Mouse (Mus musculus): Measurements from ENCODE around the gene Btbd3.

DNA sequence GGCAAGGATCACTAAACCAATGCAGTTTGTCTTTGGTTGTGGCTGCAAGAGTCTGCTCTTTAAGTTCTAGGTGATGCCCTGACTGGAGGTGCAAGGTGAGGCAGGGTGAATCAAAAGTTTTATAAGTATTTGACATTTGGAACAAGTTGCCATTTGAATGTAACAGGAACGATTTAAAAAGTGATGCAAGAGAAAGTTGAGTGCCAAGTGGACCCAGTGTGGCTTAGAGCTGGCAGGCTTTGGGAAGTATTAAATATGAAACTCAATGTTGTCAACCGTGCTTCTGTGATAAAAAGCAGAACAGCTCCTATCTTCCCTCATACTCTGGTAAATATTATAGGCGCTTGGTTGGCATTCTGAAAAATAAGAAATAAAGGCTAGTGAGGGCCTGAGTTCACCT, 99.0 kb downstream of the Btbd3 start:
- TF ChIP-seq POLR2A (IDR thresholded peaks at IDR 0.05; ENCODE audit: low read depth, low read length) (no peak), CTCF (IDR thresholded peaks at IDR 0.05; ENCODE audit: borderline replicate concordance, insufficient read depth, low read length) (no peak)
